Mouse (Mus musculus) testis, postnatal 10 days (tissue): ENCODE measurements around the gene Lhx9.
A peak's percentile ranks its signal among the peaks of the same experiment; 100 is the strongest.

Source experiments
- DNase-seq: peaks from one replicate; pipeline ENCODE4 v3.0.0; 2021; ENCODE audit warnings: low spot score

The Lhx9 gene

GRCm38 (mm10) chr1:138848511-138849109 lies at the start of gene Lhx9:
TSS of gene Lhx9 (minus strand) at chr1:138848577.
- peak; percentile 62 for DNase-seq

- DNase-seq: no peak
These were observed 47.7 kb upstream of the Lhx9 start for GRCm38 (mm10) chr1:138896088-138896487.

- no peak for DNase-seq
These were observed 29.3 kb upstream of the Lhx9 start for GRCm38 (mm10) chr1:138877470-138878254.

- DNase-seq: no peak
These were observed 28.1 kb upstream of the Lhx9 start for GRCm38 (mm10) chr1:138876371-138877045.

- DNase-seq: peak; percentile 94
These were observed 7.9 kb upstream of the Lhx9 start, which contains the start of gene 2310009B15Rik for GRCm38 (mm10) chr1:138856101-138856950. TSS of gene 2310009B15Rik (minus strand) at chr1:138856852.

- DNase-seq: no peak
These were observed 2.4 kb upstream of the Lhx9 start for GRCm38 (mm10) chr1:138850823-138851222.

GRCm38 (mm10) chr1:138850161-138850539 lies 1.8 kb upstream of the Lhx9 start:
- DNase-seq: no peak

- DNase-seq: no peak
These were observed 1.3 kb upstream of the Lhx9 start for GRCm38 (mm10) chr1:138849531-138850160.

- DNase-seq: no peak
These were observed 351 bp downstream of the Lhx9 start for GRCm38 (mm10) chr1:138848026-138848425.

GRCm38 (mm10) chr1:138847146-138847545 lies 1.2 kb downstream of the Lhx9 start:
- peak; percentile 47 for DNase-seq

- DNase-seq: no peak
These were observed 1.8 kb downstream of the Lhx9 start for GRCm38 (mm10) chr1:138846581-138846980.

- DNase-seq: no peak
These were observed 2.2 kb downstream of the Lhx9 start for GRCm38 (mm10) chr1:138846131-138846530.

- no peak for DNase-seq
These were observed 2.9 kb downstream of the Lhx9 start for GRCm38 (mm10) chr1:138845481-138845880.

GRCm38 (mm10) chr1:138844166-138844565 lies 4.2 kb downstream of the Lhx9 start:
- DNase-seq: no peak

GRCm38 (mm10) chr1:138843361-138844091 lies 4.9 kb downstream of the Lhx9 start:
- DNase-seq: no peak

- no peak for DNase-seq
These were observed 5.6 kb downstream of the Lhx9 start for GRCm38 (mm10) chr1:138842756-138843155.

GRCm38 (mm10) chr1:138842315-138842714 lies 6.1 kb downstream of the Lhx9 start:
- DNase-seq: peak; percentile 63

GRCm38 (mm10) chr1:138841306-138842095 lies 6.9 kb downstream of the Lhx9 start:
- peak; percentile 62 for DNase-seq

GRCm38 (mm10) chr1:138840440-138841305 lies 7.7 kb downstream of the Lhx9 start:
- DNase-seq: no peak
